Mouse (Mus musculus): ENCODE measurements at regions not wholly inside any gene's neighbourhood (a gene's known extent, or its start where the extent isn't known, plus 50 kb on each side); places are given as distances from the start of the nearest gene placed in this dataset.

GRCm38 (mm10) chr13:60544363-60544762 lies 57.4 kb upstream of the Dapk1 start:
- no peak for TF ChIP-seq GATA1 (IDR thresholded peaks at IDR 0.05; ENCODE audit: borderline replicate concordance, low read length)
- TF ChIP-seq FLI1 (IDR thresholded peaks at IDR 0.05; ENCODE audit: low read length) = no peak

Data from megakaryocyte, embryonic 14.5 days (primary cell).